Mouse (Mus musculus) hindlimb bud, embryonic 11.5 days (tissue): ENCODE data around the gene 2410137M14Rik.
"Not testable (repeated sequence)": the region's sequence is repeated elsewhere in the genome, so short reads cannot be mapped to it uniquely, and the experiment has no call there.

ENCODE experiments used
- DNase-seq: peaks from one replicate; pipeline ENCODE4 v3.0.0-alpha.2; 2012; ENCODE audit warnings: low read depth, low spot score; ENCODE audit errors: extremely low spot score

2410137M14Rik gene

GRCm38 (mm10) chr17:36994528-36994927 lies 13.5 kb upstream of the 2410137M14Rik start:
- no peak for DNase-seq

- no peak for DNase-seq
These were observed 12.8 kb upstream of the 2410137M14Rik start for GRCm38 (mm10) chr17:36993770-36994325.

- no peak for DNase-seq
These were observed 11.5 kb upstream of the 2410137M14Rik start for GRCm38 (mm10) chr17:36992336-36993104.

- not testable (repeated sequence) for DNase-seq
These were observed 9.6 kb upstream of the 2410137M14Rik start for GRCm38 (mm10) chr17:36990630-36991029.

DNA sequence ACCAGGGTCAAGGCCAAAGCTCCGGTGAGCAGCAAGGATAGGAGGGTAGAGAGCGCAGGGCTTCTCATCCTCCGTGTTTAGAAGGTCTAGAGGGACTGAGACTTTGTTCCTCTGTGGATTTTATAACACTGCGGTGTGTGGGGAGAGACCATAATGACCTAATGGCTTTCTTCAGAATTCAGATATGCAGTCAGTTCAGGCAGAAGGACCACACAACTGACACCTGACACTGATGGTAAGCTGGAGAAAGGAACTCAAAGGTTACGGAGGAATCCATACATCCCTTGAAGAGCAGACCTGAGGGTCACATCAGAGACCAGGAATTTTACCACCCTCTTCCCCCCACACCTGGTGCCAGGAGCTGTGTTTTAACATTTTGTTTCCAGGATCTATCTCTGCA lies 8.4 kb upstream of the 2410137M14Rik start, which contains the start of gene H2-M5:
Gene H2-M5, minus strand, starts transcription at position 101 of the 400 bp plus-strand sequence.
- DNase-seq, result no peak

DNA sequence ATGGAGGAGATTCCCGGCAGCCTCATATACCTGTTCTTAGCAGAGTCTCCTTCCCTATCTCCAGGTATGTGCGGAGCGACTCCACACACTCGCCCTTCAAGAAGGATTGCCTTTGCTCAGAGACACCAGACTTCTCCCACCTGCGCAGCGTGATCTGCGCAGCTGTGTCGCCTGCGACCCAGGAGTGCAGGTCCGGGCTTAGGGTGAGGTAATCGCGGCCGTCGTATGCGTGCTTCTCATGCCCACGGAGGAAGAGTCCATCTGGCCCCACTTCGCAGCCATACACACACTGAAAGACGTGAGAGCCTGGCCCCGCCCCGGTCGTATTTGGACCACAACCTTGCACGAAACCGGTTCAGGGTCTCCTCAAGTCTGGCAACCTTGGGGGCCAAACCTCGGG lies 7.4 kb upstream of the 2410137M14Rik start:
- no peak for DNase-seq

- DNase-seq, result no peak
These were observed 1.5 kb upstream of the 2410137M14Rik start for GRCm38 (mm10) chr17:36982253-36983155.

- no peak for DNase-seq
These were observed 808 bp upstream of the 2410137M14Rik start for GRCm38 (mm10) chr17:36981845-36982244.

- DNase-seq, result no peak
These were observed 7.7 kb downstream of the 2410137M14Rik start for GRCm38 (mm10) chr17:36973271-36973787.

DNA sequence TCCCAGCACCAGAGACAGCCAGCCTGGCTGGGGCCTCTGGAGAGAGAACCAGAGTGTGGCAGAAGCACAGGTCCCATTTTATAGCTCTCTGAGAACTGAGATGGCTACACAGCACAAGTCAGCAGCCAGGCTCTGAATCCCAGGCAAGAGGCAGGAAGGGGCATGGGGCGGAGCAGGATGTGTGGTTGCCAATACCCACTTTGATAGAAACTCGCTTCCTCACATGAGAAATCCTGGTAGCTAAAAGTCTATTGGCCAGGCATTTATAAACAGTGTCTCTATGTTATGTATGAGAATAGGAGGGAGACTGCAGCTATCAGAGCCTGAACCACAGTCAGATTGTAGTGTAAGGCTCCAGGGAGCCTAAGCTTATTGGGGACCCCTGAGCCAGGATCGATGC lies 8.2 kb downstream of the 2410137M14Rik start:
- DNase-seq, result no peak

GRCm38 (mm10) chr17:36971172-36971850 lies 9.7 kb downstream of the 2410137M14Rik start:
- DNase-seq, result no peak

DNA sequence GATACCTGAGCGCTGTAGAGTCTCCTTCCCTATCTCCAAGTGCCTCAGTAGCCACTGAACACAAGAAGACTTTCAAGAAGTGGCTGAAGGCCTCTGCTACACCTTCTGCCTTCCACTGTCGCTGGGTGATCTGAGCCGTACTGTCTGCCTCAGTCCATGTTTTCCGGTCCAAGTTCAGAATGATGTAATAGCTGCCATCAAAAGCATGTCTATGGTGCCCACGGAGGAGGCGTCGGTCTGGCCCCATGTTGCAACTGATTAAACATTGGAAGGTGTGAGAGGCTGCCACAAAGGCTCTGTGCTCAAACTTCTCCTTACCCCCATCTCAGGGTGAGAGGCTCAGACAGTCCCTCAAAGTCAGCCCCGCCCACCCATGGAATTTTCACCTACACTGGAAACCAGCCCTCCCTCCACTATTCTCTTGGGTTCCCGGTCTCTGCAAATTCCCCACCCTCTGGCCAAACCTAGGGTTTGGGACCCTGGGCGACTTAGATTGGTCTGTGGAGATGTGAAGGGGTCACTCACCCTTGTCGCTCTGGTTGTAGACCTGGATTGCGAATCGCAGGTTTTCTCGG lies 10.6 kb downstream of the 2410137M14Rik start:
- no peak for DNase-seq

- DNase-seq, result no peak
These were observed 14.2 kb downstream of the 2410137M14Rik start for GRCm38 (mm10) chr17:36966875-36967274.

GRCm38 (mm10) chr17:36961125-36961524 lies 19.9 kb downstream of the 2410137M14Rik start:
- DNase-seq, result no peak

GRCm38 (mm10) chr17:36958884-36959283 lies 22.2 kb downstream of the 2410137M14Rik start:
- no peak for DNase-seq

DNA sequence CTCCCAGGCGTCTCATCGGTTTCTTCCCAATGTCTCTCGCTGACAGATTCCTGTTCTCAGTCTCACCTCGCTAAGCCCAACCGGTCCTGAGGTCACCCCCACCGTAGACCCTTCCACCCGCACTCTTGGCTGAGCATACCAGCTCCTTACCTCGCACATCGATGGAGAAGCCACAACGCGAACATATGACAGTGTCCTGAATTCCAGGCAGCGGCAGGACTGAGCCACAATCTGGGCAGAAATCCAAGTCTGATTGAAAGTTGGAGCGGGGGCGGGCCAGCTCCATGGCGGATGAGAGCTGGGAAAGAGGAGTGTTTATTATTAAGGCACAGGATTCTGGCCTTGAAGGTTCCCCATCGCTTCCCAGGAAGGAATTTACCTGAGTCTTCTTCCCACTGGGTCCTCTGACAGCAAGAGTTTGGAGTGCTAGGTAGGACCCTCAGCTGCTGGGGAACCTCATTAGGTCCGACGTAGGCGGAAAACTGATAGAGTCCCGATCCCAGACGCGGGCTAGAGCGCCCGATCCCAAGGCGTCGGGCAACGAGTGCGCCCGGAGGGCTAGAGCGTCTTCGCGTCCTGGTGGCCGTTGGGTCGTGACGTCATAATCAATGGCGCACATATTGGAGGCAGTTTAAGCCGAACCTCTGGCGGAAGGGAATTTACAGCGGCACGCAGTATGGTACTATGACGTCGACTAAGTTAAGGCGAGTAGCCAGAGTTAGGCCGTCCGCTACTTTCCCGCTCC lies 22.9 kb downstream of the 2410137M14Rik start, which contains the start of the genes Znrd1 and Znrd1as:
Gene Znrd1, minus strand, starts transcription at position 561 of the 745 bp plus-strand sequence.
Gene Znrd1as, plus strand, starts transcription at position 594 of the 745 bp plus-strand sequence.
- peak; percentile 96 for DNase-seq

DNA sequence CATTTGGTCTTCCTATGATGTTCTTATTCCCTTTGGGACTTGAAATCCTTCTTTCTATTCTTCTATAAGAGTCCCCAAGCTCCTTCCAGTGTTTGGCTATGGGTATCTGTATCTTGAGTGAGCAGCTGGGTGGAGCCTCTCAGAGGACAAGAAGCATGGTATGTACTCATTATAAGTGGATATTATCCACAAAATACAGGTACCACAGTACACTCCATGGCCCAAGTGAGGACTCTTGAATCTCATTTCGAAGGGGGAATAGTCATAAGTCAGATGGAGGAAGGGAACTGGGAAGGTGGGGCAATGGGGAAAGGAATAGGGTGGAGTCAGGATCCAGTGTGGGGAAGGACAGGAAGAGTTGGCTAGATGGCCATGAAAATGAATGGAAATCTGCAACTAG lies 28.0 kb downstream of the 2410137M14Rik start:
- DNase-seq, result no peak

GRCm38 (mm10) chr17:36952631-36953030 lies 28.4 kb downstream of the 2410137M14Rik start:
- DNase-seq, result no peak
